Mouse (Mus musculus) lung, postnatal 0 days (tissue): ENCODE data around the gene Efcab2.
A peak's percentile ranks its signal among the peaks of the same experiment; 100 is the strongest.

ENCODE experiments used
- CTCF ChIP-seq: IDR thresholded peaks from 2 replicates; pipeline ENCODE4 v1.5.1; 2016; ENCODE audit warnings: antibody characterized with exemption, mild to moderate bottlenecking
- EP300 ChIP-seq: IDR thresholded peaks from 2 replicates; pipeline ENCODE4 v1.6.1; 2016; ENCODE audit warnings: antibody characterized with exemption, mild to moderate bottlenecking, control low read depth

DNA sequence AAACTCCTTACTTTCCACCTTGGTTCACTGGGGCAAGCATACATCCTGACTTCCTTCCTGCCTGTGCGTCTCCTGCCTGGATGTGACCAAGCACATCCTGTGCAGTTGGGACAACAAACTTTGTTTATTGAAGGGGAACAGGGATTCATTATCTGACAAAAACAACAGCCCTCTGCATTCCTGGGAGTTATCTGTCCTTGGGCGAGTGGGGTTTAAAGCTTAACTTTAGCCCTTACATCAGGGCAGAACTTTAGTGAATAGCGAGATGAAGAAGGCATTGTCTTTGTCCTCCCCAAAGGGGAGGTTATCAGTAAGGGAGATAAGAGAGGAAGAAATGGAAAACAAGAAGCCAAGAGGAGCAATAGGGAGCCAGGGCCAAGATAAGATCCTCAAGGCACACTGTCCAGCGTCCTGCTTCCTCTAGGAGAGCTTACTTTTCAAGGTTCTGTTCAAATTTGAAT is 3.0 kb downstream of the Efcab2 start:
- TF ChIP-seq CTCF (no peak), EP300 (peak; percentile 73)
